Mouse (Mus musculus): ENCODE results near the gene Mapkapk3. TPM values are rescaled to one million over a fixed set of nuclear protein-coding genes. Genes with fewer than 3 reads are reported as not detected.
"Not testable (repeated sequence)": the region's sequence is repeated elsewhere in the genome, so short reads cannot be mapped to it uniquely, and the experiment has no call there.

Mapkapk3 gene
- total RNA-seq, 1 experiment from 2014 or later: 56.8 TPM

- no peak for DNase-seq
Measured at GRCm38 (mm10) chr9:107307099-107307872, 17.6 kb upstream of the Mapkapk3 start.

GRCm38 (mm10) chr9:107306673-107307072, 17.0 kb upstream of the Mapkapk3 start:
- DNase-seq: not testable (repeated sequence)

- DNase-seq: no peak
Measured at GRCm38 (mm10) chr9:107305601-107306542, 16.2 kb upstream of the Mapkapk3 start.

GRCm38 (mm10) chr9:107305012-107305411, 15.3 kb upstream of the Mapkapk3 start:
- no peak for DNase-seq

DNA sequence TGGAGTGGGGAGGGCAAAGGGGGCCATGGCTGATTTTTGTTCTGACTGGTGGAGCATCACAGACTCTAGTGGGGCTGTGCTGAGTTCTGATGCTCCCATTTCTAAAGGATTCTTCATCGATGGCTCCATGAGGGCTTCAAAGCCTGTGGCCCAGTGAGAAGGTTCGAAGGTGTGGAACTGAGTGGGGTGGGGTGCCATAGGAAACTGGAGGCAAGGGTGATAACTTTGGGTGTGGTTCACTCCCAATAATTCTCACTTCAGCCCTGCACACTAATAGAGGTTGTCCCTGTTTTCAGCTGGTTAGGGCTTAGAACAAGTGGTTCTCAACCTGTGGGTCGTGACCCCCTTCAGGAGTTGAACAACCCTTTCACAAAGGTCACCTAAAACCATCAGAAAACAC, 14.7 kb upstream of the Mapkapk3 start:
- no peak for DNase-seq

- DNase-seq: no peak
Measured at GRCm38 (mm10) chr9:107303900-107304299, 14.2 kb upstream of the Mapkapk3 start.

GRCm38 (mm10) chr9:107303121-107303820, 13.6 kb upstream of the Mapkapk3 start:
- DNase-seq: no peak

DNA sequence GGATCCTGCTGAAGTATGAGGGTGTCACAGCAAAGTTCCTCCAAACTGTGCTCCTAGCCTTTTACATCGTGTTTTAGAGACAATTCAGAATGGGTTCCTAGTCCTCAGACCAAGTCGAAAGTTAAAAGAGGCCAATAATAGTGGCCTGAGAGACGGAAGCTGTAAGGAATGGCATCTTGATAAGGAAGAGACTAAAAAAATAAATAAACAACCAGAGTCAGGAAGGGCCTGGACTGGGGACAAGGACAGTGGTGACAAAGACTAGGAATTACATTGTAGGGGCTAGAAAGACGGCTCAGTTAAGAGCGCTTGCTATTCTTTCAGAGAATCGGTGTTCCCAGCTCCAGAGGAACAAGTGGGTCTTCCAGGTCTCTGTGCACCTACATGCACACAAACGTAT, 12.9 kb upstream of the Mapkapk3 start:
- no peak for DNase-seq

DNA sequence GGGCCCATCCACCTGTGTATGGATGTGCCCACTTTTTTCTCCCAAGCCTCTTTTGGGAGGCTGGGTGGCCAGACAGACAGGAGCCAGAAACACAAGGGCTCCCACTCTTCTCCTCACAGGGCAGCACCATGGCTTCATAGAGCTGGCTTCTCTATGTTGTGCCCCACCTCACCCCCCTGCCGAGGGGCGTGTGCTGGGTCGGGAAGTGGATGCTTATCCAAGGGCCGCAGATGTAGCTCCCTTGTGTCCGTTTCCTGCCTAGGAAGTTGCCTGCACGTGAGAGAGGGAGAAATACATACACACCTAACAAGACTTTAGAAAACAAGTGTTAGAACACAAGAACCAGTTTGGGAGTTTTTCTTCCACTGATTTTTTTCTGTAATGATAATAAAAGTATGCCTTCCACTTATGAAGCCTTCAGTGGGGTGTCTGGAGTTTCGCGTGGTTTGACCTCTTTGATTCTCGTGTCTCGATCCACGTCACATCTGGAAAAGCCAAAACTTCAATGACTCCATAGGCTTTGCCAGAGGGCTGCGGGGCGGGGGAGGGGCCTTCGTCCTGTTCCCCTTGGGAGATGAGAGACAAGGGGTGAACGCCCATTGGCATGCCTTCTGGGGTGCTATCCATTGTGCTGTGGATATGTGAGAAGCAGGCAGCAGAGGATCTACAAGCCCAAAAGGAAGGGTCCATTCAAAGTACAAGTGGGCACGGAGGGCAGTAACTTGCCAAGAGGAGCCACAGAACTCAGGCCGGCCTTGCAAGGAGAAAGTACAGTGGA, 12.1 kb upstream of the Mapkapk3 start:
- no peak for DNase-seq

DNA sequence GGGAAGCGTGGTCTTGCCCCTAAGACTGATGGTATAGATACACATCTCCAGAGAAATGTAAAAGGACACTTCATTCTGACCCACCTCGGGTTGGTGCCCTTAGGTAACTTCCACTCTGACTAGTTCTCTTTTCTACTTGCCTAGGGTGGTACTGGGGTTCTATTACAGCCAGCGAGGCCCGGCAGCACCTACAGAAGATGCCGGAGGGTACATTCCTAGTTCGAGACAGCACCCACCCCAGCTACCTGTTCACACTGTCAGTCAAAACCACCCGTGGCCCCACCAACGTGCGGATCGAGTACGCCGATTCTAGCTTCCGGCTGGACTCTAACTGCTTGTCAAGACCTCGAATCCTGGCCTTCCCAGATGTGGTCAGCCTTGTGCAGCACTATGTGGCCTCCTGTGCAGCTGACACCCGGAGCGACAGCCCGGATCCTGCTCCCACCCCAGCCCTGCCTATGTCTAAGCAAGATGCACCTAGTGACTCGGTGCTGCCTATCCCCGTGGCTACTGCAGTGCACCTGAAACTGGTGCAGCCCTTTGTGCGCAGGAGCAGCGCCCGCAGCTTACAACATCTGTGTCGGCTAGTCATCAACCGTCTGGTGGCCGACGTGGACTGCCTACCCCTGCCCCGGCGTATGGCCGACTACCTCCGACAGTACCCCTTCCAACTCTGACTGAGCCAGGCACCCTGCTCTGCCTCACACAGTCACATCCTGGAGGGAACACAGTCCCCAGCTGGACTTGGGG, 10.7 kb upstream of the Mapkapk3 start:
- DNase-seq: no peak

DNA sequence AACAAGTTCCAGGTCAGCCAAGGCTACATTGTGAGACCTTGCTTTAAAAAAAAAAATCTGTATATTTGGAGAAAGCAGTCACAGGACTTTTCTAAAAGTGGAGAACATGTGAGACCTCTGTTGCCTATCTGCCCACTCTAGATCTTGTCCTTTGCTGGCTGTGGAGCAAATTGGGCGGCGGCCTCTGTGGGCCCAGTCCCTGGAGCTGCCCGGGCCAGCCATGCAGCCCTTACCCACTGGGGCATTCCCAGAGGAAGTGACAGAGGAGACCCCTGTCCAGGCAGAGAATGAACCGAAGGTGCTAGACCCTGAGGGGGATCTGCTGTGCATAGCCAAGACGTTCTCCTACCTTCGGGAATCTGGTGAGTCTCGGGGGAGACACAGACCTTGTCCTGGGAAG, 10.1 kb upstream of the Mapkapk3 start:
- no peak for DNase-seq

- no peak for DNase-seq
Measured at GRCm38 (mm10) chr9:107298876-107299275, 9.2 kb upstream of the Mapkapk3 start.

GRCm38 (mm10) chr9:107298059-107298780, 8.5 kb upstream of the Mapkapk3 start:
- no peak for DNase-seq

- DNase-seq: no peak
Measured at GRCm38 (mm10) chr9:107297658-107298057, 8.0 kb upstream of the Mapkapk3 start.

DNA sequence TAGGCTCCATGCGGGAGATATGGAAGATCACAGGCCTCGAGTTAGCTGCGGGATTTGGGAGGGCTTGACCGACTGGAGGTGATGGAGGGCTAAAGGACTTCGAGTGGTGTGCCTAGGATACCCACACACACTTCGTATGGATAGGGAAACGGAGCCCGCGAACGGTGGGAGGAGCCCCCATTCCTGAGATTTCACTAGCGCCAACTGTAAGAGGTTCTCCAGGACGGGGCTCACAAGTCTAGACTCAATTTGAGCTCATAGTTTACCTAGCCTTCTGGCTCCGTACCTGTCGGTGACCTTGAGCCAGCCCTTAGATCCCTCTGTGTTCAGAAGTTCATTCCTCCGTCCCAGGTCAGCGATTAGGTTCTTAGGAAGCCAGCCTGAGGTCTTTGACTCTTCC, 7.4 kb upstream of the Mapkapk3 start:
- no peak for DNase-seq

DNA sequence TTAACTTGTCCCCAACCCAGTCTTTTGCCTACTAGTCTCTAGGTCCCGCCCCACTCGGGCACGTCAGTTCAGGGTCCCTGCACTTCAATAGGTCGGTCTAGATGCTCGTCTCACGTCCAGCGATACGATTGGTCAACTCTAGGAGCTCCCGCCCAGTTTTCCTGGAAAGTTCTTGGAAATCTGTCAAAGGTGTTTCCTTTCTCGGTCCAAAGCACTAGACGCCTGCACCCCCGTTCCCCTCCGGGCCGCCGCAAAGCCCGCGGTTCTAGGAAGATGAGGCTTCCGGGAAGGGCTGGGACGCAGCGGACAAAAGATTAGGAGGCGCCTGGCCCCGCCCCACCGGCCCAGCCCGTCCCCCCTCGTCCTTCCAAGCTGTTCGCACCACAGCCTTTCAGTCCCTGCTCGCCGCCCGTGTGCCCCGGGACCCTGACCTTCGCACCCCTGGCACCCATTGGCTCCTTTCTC, 6.9 kb upstream of the Mapkapk3 start:
- DNase-seq: peak; percentile 90

DNA sequence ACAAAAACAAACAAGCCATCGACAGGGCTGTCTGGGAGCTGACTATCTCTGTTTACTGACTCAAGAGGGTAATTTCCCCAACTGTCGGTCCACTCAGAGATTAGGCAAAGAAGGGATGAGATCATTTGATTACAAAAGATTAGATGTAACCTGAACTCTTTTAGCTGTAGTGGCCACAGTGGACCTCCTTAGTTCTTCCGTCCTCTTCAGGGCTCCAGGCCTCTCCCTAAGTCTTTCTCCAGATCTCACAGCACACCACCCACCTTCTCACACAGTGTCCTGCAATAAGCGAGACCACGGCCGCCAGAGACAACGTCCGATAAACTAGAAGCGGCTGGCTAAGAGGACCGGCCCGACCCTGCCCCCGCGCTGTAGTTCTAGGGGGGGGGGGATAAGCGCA, 6.4 kb upstream of the Mapkapk3 start:
- no peak for DNase-seq

DNA sequence AAGGTAGTCTGAATTCAATTTTAAA, 6.2 kb upstream of the Mapkapk3 start, which contains the start of gene Cish:
TSS of gene Cish (plus strand) at position 11 of the 25 bp plus-strand sequence.
- DNase-seq: no peak

DNA sequence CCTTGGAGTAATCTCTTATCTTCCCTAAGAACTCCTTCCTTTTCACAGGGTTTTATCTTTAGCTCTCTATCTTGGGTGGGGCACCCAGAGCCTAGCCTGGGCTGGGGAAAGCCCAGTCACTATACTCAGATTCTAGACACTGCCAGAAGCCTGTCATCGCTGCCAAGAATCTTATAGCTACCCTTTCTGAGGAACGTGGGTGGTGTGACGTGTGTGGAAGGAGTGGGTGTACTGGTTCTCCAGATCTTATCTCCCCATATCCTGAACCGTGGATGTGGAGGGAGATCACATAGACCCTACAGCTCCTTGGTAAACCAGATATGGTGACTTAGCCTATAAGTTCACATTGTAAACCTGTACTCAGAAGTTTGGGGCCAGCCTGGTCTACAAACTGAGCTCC, 5.9 kb upstream of the Mapkapk3 start:
- DNase-seq: no peak

- peak; percentile 84 for DNase-seq
Measured at GRCm38 (mm10) chr9:107294249-107294648, 4.6 kb upstream of the Mapkapk3 start.

DNA sequence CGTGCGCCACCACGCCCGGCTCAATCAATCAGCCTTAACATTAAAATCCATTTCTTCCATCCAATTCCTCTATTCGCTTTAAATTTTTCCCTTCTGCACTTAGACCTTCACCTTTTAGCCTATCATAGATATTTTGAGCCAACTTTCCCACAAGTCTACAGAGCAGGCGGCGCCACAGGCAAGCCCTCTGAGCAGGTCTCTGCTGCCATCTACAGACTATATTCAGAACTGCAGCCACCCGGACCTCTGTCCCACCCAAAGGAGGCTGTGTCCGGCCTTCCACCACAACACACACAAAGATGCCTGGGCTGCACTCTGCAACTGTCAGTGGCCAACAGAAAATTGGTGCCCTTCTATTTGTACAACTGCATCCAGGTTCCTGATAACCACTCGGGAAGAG, 1.2 kb upstream of the Mapkapk3 start:
- peak; percentile 80 for DNase-seq

All from adrenal gland, postnatal 25 days (tissue).